Mouse (Mus musculus) limb, embryonic 13.5 days (tissue): Measurements from ENCODE around the gene Spag7. TPM values are rescaled to one million over a fixed set of nuclear protein-coding genes. Genes with fewer than 3 reads are reported as not detected.

Experiments used
- microRNA-seq: library from miRNA; unstranded; fragments of <30 nt; microRNA quantifications from one replicate; pipeline ENCODE4, GENCODE M21; 2016
- polyA plus RNA-seq: library from polyadenylated mRNA; unstranded; fragments of >200 nt; fragmentation: Nextera tagmentation; extraction: Ambion mirVana; gene quantifications from 2 replicates; pipeline ENCODE4 v1.2.1, GENCODE M21; 2015

Spag7 gene
- polyA plus RNA-seq, 1 experiment from 2014 or later = 159 TPM

Small RNA genes within 50 kb of the gene (microRNA-seq; reads per million reads assigned to microRNA genes)
- not detected for gene Mir6925

Other genes with a start within 250 kb of the Spag7 start
- gene Arrb2, start 236.8 kb downstream of the Spag7 start, polyA plus RNA-seq = 22.8 and 24.1 TPM in 2 replicates
- gene Med11, start 217.5 kb downstream of the Spag7 start, polyA plus RNA-seq = 42.4 and 45.9 TPM in 2 replicates
- gene Zmynd15, start 210.0 kb downstream of the Spag7 start, polyA plus RNA-seq = 0.62 and 0.75 TPM in 2 replicates
- gene Cxcl16, start 209.4 kb downstream of the Spag7 start, polyA plus RNA-seq = 2.7 and 3.9 TPM in 2 replicates
- 0.29 and 0.74 TPM in 2 replicates for gene Tm4sf5, start 164.2 kb downstream of the Spag7 start, polyA plus RNA-seq
- 0.31 and 0.41 TPM in 2 replicates for gene Vmo1, start 154.8 kb downstream of the Spag7 start, polyA plus RNA-seq
- gene Gltpd2, start 150.2 kb downstream of the Spag7 start, polyA plus RNA-seq = 0.43 and 0.92 TPM in 2 replicates
- 828 and 869 TPM in 2 replicates for gene Psmb6, start 144.0 kb downstream of the Spag7 start, polyA plus RNA-seq
- not detected in 2 replicates for gene Gm40193, start 136.5 kb downstream of the Spag7 start, polyA plus RNA-seq
- gene Pld2, start 129.4 kb downstream of the Spag7 start, polyA plus RNA-seq = 4.5 and 5.7 TPM in 2 replicates
- 14.1 and 15.5 TPM in 2 replicates for gene Mink1, start 106.5 kb downstream of the Spag7 start, polyA plus RNA-seq
- gene 4930544D05Rik, start 53.6 kb downstream of the Spag7 start, polyA plus RNA-seq = not detected in 2 replicates
- not detected in 2 replicates for gene Chrne, start 50.2 kb downstream of the Spag7 start, polyA plus RNA-seq
- 0.18 and 0.22 TPM in 2 replicates for gene Gp1ba, start 30.3 kb downstream of the Spag7 start, polyA plus RNA-seq
- gene Rnf167, start 22.2 kb downstream of the Spag7 start, polyA plus RNA-seq = 120 and 129 TPM in 2 replicates
- gene Slc25a11, start 21.9 kb downstream of the Spag7 start, polyA plus RNA-seq = 165 and 173 TPM in 2 replicates
- gene Pfn1, start 14.8 kb downstream of the Spag7 start, polyA plus RNA-seq = 1,638 and 1,674 TPM in 2 replicates
- gene Eno3, start 12.2 kb downstream of the Spag7 start, polyA plus RNA-seq = 52.3 and 57.1 TPM in 2 replicates
- 11.8 and 15.1 TPM in 2 replicates for gene Camta2, start 18.7 kb upstream of the Spag7 start, polyA plus RNA-seq
- 1.6 and 1.8 TPM in 2 replicates for gene Inca1, start 30.7 kb upstream of the Spag7 start, polyA plus RNA-seq
- gene Kif1c, start 31.1 kb upstream of the Spag7 start, polyA plus RNA-seq = 3.4 and 3.6 TPM in 2 replicates
- 6.8 TPM in 2 replicates for gene Zfp3, start 94.8 kb upstream of the Spag7 start, polyA plus RNA-seq
- gene Scimp, start 143.2 kb upstream of the Spag7 start, polyA plus RNA-seq = 0.22 and 0.23 TPM in 2 replicates
- 38.5 and 39.7 TPM in 2 replicates for gene Rabep1, start 175.4 kb upstream of the Spag7 start, polyA plus RNA-seq